Mouse (Mus musculus): ENCODE measurements around the gene Trak1.

- TF ChIP-seq CTCF (IDR thresholded peaks at IDR 0.05; ENCODE audit: borderline replicate concordance, insufficient read depth, low read depth, low read length) (no peak), POLR2A (IDR thresholded peaks at IDR 0.05; ENCODE audit: borderline replicate concordance, insufficient read depth, low read length) (no peak)
These were observed 97.6 kb downstream of the Trak1 start for GRCm38 (mm10) chr9:121394882-121395281.

Data from cerebellum, adult 2 months (tissue).